Mouse (Mus musculus) neural tube, embryonic 15.5 days (tissue): ENCODE measurements at regions not wholly inside any gene's neighbourhood (a gene's known extent, or its start where the extent isn't known, plus 50 kb on each side); places are given as distances from the start of the nearest gene placed in this dataset.
"Not testable (repeated sequence)": the region's sequence is repeated elsewhere in the genome, so short reads cannot be mapped to it uniquely, and the experiment has no call there.

Experiments used
- ATAC-seq: fragments of 200-750 bp; cut with Nextera tagmentation; 2 replicates; pipeline ENCODE4 v1.8.0; 2017; ENCODE audit warnings: mild to moderate bottlenecking, moderate TSS enrichment, moderate library complexity; ENCODE audit not compliant: low FRiP score
- H3K27ac ChIP-seq: fragments of 300-500 bp; sonication (generic); replicated peaks from 2 replicates; pipeline ENCODE4 v1.5.1; 2015; ENCODE audit warnings: mild to moderate bottlenecking, inconsistent platforms
- H3K27me3 ChIP-seq: fragments of 300-500 bp; sonication (generic); replicated peaks from 2 replicates; pipeline ENCODE4 v1.6.1; 2015; ENCODE audit warnings: inconsistent platforms
- H3K36me3 ChIP-seq: fragments of 300-500 bp; sonication (generic); 2 replicates; pipeline ENCODE4 v1.6.1; 2015; ENCODE audit warnings: inconsistent platforms
- H3K4me1 ChIP-seq: fragments of 300-500 bp; sonication (generic); 2 replicates; pipeline ENCODE4 v1.6.1; 2015; ENCODE audit warnings: inconsistent platforms
- H3K4me2 ChIP-seq: fragments of 300-500 bp; sonication (generic); 2 replicates; pipeline ENCODE4 v1.6.1; 2015; ENCODE audit warnings: inconsistent platforms, mild to moderate bottlenecking, moderate library complexity
- H3K4me3 ChIP-seq: fragments of 300-500 bp; sonication (generic); replicated peaks from 2 replicates; pipeline ENCODE4 v1.5.1; 2015; ENCODE audit warnings: mild to moderate bottlenecking, inconsistent platforms
- H3K9ac ChIP-seq: fragments of 300-500 bp; sonication (generic); replicated peaks from 2 replicates; pipeline ENCODE4 v1.6.1; 2015; ENCODE audit warnings: mild to moderate bottlenecking, inconsistent platforms
- H3K9me3 ChIP-seq: fragments of 300-500 bp; sonication (generic); replicated peaks from 2 replicates; pipeline ENCODE4 v1.6.1; 2016; ENCODE audit warnings: inconsistent platforms
- WGBS: fragments of 180-500 bp; shearing (Covaris S2); methylation state at CpG from one replicate; pipeline ENCODE4 v1.1.7; 2015; ENCODE audit warnings: mixed read lengths; 5-methylcytosine and 5-hydroxymethylcytosine counted together

- no peaks in the 10 kb centered on the region for H3K27me3 ChIP-seq
- no peak overlapping the region for H3K27ac ChIP-seq
- H3K4me1 ChIP-seq = no peaks in the 10 kb centered on the region
- no peak overlapping the region for H3K4me3 ChIP-seq
- no peak overlapping the region for H3K9ac ChIP-seq
- no peaks in the 10 kb centered on the region for H3K36me3 ChIP-seq
- ATAC-seq = no peak
- 61% methylated on average over 2 of the region's 2 CpGs for WGBS
- no peak overlapping the region for H3K4me2 ChIP-seq
- no peaks in the 10 kb centered on the region for H3K9me3 ChIP-seq
Observed at GRCm38 (mm10) chr3:11094804-11095203, 759.3 kb upstream of the Gm38303 start.

DNA sequence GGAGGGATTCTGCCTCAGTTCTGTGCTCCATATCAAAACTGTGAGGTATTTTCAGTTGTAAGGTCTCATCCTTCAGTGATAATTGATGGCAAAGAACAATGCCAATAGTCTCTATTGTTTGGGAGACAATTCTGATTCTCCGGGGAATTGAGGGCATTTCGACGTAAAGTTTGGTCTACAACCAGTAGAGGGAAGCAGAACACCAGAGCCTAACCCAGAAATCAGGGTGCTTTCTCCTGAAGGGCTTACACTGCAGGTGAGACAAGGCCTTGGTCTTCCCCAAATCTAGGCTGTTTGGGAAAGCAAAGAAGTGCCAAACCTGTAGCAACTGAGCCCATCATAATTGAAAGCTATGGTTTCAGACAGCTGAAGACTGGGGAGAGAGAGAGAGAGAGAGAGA lies 758.7 kb upstream of the Gm38303 start:
- Histone ChIP-seq H3K4me3 (no peak overlapping the region), H3K4me1 (no peaks in the 10 kb centered on the region), H3K9me3 (no peaks in the 10 kb centered on the region), H3K9ac (no peak overlapping the region), H3K4me2 (no peak overlapping the region), H3K36me3 (no peaks in the 10 kb centered on the region), H3K27ac (no peak overlapping the region), H3K27me3 (no peaks in the 10 kb centered on the region)
- 59% methylated on average over 3 of the region's 3 CpGs for WGBS
- no peak for ATAC-seq

- Histone ChIP-seq H3K9ac (no peak overlapping the region), H3K27me3 (no peaks in the 10 kb centered on the region), H3K4me1 (no peaks in the 10 kb centered on the region), H3K4me3 (no peak overlapping the region), H3K4me2 (no peak overlapping the region), H3K36me3 (no peaks in the 10 kb centered on the region), H3K27ac (no peak overlapping the region), H3K9me3 (no peaks in the 10 kb centered on the region)
- no peak for ATAC-seq
- 64% methylated on average over 2 of the region's 2 CpGs for whole genome bisulfite sequencing
Observed at GRCm38 (mm10) chr3:11083291-11083690, 747.8 kb upstream of the Gm38303 start.

DNA sequence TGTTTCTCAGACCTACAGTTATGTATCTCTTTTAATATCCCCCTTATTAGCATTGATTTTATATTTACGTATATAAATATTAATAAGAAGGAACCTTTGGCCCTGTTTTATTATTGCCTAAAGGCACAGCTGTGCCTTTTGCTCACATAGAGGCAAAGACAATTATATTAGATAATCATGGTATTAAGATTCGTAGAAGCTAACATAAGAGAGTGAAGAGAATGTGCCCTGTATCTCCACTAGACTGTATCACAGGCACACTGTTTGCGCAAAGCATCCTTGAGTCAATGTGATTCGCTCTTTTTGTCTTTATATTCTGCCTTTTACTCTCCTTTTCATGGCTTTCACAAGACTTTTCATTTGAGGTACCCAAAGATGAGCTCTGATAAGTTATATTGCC lies 738.5 kb upstream of the Gm38303 start:
- Histone ChIP-seq H3K9ac (no peak overlapping the region), H3K4me2 (no peak overlapping the region), H3K27ac (no peak overlapping the region), H3K4me3 (no peak overlapping the region), H3K27me3 (no peaks in the 10 kb centered on the region), H3K36me3 (no peaks in the 10 kb centered on the region), H3K4me1 (no peaks in the 10 kb centered on the region), H3K9me3 (no peaks in the 10 kb centered on the region)
- no peak for ATAC-seq
- 86% methylated on average over 4 of the region's 4 CpGs for WGBS

DNA sequence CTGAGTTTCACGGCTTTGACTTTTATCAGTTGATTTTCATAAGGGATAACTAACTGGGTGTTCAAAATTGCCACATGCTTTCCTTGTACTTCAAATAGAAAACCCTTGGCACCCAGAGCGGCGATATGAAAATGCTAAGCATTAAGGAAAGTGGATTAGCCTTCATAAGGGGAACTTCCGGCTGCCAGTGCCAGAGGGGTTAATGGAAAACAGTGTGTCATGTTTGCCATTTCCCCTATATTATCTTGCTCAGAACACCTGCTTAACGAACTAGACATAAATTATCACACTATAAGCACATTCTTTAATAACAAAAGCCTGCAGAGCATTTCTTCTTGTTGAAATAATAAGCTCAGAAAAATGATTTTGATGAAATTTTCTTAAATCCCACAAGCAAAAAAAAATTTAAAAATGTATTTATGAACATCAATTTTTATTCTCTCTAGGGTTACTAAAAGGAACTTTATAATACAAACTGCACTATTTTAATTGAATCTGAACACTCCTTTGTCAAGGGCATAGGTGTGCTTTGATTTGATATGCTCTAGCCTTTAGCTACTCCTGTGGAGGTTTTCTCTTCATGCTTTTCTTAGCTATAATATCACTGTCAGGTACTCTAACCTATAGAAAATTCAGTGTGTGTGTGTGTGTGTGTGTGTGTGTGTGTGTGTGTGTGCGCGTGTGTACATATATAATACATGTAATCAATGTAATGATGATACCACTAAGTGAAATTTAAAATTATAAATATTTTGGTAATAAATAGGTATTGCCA lies 699.7 kb upstream of the Gm38303 start:
- no peak for ATAC-seq

DNA sequence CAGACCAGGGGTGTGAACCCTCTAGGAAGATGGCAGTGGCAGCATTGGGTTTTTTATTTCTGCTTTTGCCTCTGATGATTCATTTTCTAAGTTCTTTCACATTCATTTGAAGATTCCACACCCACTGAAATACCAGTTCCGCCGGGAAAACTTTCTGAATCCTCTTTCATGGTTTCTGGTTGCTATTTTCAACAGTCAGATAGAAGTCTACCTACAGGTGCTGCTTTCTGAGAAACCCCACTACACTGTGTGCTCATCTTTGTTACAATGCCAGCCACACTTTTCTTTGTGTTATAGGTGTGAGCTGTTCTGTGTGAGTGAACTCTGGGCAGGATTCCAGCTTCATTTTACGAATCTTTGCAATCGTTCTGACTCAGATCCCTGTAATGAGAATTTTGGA lies 694.5 kb upstream of the Gm38303 start:
- Histone ChIP-seq H3K4me3 (no peak overlapping the region), H3K27ac (no peak overlapping the region), H3K9me3 (no peaks in the 10 kb centered on the region), H3K36me3 (no peaks in the 10 kb centered on the region), H3K27me3 (no peaks in the 10 kb centered on the region), H3K4me2 (no peak overlapping the region), H3K4me1 (no peaks in the 10 kb centered on the region), H3K9ac (no peak overlapping the region)
- 93% methylated on average over 4 of the region's 4 CpGs for WGBS
- ATAC-seq = no peak

More for the DNA sequence above, 699.7 kb upstream of the Gm38303 start:
- Histone ChIP-seq H3K4me2 (no peak overlapping the region), H3K36me3 (no peaks in the 10 kb centered on the region), H3K27me3 (no peaks in the 10 kb centered on the region), H3K9ac (no peak overlapping the region), H3K4me3 (no peak overlapping the region), H3K9me3 (no peaks in the 10 kb centered on the region), H3K4me1 (no peaks in the 10 kb centered on the region), H3K27ac (no peak overlapping the region)
- WGBS = 81% methylated on average over 7 of the region's 7 CpGs

DNA sequence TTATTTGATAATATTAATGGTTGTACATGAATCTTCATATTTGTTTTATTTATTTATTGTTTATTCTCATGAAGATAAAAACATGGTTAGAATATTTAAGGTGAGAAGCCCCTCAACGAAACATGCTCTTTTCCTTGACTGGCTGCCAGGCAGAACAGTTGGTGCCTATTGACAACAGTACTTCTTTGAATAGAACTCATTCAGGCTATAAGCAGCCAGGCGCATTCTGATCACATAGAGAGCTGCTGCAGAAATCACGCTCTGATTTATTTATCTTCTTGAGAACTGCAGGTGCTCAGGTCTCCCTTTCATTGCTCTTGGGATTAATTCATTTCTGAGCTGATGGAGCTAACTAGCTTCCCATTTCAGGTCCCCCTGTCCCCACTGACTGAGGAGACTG lies 688.9 kb upstream of the Gm38303 start:
- no peaks in the 10 kb centered on the region for H3K36me3 ChIP-seq
- no peak overlapping the region for H3K27ac ChIP-seq
- WGBS = 36% methylated on average over 3 of the region's 3 CpGs
- no peak overlapping the region for H3K9ac ChIP-seq
- H3K27me3 ChIP-seq = no peaks in the 10 kb centered on the region
- H3K4me3 ChIP-seq = no peak overlapping the region
- no peak overlapping the region for H3K4me2 ChIP-seq
- no peaks in the 10 kb centered on the region for H3K4me1 ChIP-seq
- ATAC-seq = no peak
- no peaks in the 10 kb centered on the region for H3K9me3 ChIP-seq

GRCm38 (mm10) chr3:11020048-11020447 lies 684.6 kb upstream of the Gm38303 start:
- Histone ChIP-seq H3K9ac (no peak overlapping the region), H3K27me3 (no peaks in the 10 kb centered on the region), H3K4me2 (no peak overlapping the region), H3K4me1 (no peaks in the 10 kb centered on the region), H3K36me3 (no peaks in the 10 kb centered on the region), H3K4me3 (no peak overlapping the region), H3K9me3 (no peaks in the 10 kb centered on the region), H3K27ac (no peak overlapping the region)
- no peak for ATAC-seq
- 69% methylated on average over 3 of the region's 3 CpGs for WGBS

GRCm38 (mm10) chr3:11014911-11015310 lies 679.4 kb upstream of the Gm38303 start:
- H3K9ac ChIP-seq, H3K9me3 ChIP-seq, H3K4me2 ChIP-seq, H3K36me3 ChIP-seq, H3K27me3 ChIP-seq, H3K4me1 ChIP-seq, ATAC-seq, H3K27ac ChIP-seq, H3K4me3 ChIP-seq: not testable (repeated sequence)
- WGBS = 93% methylated on average over 8 of the region's 21 CpGs

DNA sequence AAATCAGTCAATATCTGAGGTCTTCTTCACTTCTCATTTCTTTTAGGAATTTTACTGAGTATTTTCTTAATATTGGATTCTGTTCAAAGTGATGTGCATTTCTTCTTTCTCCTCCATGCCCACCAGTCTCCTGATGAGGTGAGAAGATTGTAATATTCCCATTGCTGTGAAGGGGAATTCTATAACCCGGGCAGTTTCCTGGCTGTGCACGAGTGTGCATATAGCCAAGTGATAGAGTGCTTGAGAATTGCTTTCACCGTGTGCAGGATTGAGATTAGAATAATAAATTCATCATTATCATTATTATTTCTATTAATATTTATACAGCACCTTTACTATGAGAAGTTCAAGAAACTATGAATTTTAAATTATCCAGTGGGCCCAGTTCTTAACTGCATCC lies 671.9 kb upstream of the Gm38303 start:
- ATAC-seq = no peak
- Histone ChIP-seq H3K27ac (no peak overlapping the region), H3K27me3 (no peaks in the 10 kb centered on the region), H3K4me3 (no peak overlapping the region), H3K4me2 (no peak overlapping the region), H3K9ac (no peak overlapping the region), H3K9me3 (no peaks in the 10 kb centered on the region), H3K36me3 (no peaks in the 10 kb centered on the region), H3K4me1 (no peaks in the 10 kb centered on the region)
- 67% methylated on average over 3 of the region's 3 CpGs for WGBS

DNA sequence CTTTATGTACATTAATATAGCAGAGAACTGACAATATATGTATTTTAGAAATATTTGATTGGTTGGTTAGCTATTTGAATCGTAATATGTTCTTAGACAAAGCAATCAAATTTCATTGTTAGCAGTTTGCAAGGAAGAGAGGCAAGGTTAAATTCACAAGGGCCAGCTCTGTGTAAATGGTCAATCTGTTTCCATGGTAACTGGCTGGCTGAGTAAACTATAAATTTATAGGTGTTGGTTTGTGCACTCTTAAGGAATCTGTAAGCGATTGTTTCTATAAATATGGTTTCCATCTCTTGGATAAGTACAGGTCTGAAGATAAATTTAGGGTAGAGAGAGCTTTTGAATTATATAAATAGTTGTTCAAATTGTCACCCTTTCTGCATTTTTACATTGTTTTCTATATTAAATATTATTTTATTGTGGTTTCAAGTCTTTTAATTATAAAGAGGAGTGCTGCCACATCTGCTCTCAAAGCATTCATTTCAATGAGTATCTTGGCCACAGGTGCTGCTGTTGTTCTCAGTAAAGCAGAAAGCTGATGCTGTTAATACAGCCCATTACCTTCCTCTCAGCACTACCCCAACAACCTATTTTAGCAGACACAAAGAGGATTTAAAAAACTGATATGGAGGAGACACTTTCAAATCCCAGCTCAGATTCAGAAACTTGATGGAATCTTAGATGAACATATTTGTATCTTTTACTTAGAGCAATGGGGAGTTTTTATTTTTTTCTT lies 671.2 kb upstream of the Gm38303 start:
- Histone ChIP-seq H3K4me2 (no peak overlapping the region), H3K27ac (no peak overlapping the region), H3K4me1 (no peaks in the 10 kb centered on the region), H3K4me3 (no peak overlapping the region), H3K9ac (no peak overlapping the region), H3K27me3 (no peaks in the 10 kb centered on the region), H3K9me3 (no peaks in the 10 kb centered on the region), H3K36me3 (no peaks in the 10 kb centered on the region)
- 66% methylated on average over 2 of the region's 2 CpGs for WGBS
- peak; percentile 66; the same call in 1 of the 2 replicates for ATAC-seq

- Histone ChIP-seq H3K4me3 (no peak overlapping the region), H3K9me3 (no peaks in the 10 kb centered on the region), H3K4me2 (no peak overlapping the region), H3K27ac (no peak overlapping the region), H3K27me3 (no peaks in the 10 kb centered on the region), H3K4me1 (no peaks in the 10 kb centered on the region), H3K9ac (no peak overlapping the region), H3K36me3 (no peaks in the 10 kb centered on the region)
- ATAC-seq = no peak
Observed at GRCm38 (mm10) chr3:10978968-10979367, 643.5 kb upstream of the Gm38303 start.
